Mouse (Mus musculus) heart, embryonic 11.5 days (tissue): ENCODE measurements around the gene Cplx3. TPM values are rescaled to one million over a fixed set of nuclear protein-coding genes. Genes with fewer than 3 reads are reported as not detected.
A peak's percentile ranks its signal among the peaks of the same experiment; 100 is the strongest.

Experiments used
- ATAC-seq: fragments of 200-750 bp; cut with Nextera tagmentation; replicated peaks from 2 replicates; pipeline ENCODE4 v1.8.0; 2017; ENCODE audit warnings: moderate library complexity; ENCODE audit not compliant: insufficient number of reproducible peaks, low FRiP score, low TSS enrichment
- H3K27ac ChIP-seq: fragments of 300-500 bp; sonication (generic); 2 replicates; pipeline ENCODE4 v1.5.1; 2014; ENCODE audit warnings: mild to moderate bottlenecking, low read depth, low read length
- H3K27me3 ChIP-seq: fragments of 300-500 bp; sonication (generic); 2 replicates; pipeline ENCODE4 v1.6.1; 2014; ENCODE audit warnings: mild to moderate bottlenecking, low read length, mixed read lengths; ENCODE audit not compliant: control insufficient read depth, insufficient read depth
- H3K36me3 ChIP-seq: fragments of 300-500 bp; sonication (generic); 2 replicates; pipeline ENCODE4 v1.6.1; 2014; ENCODE audit warnings: mild to moderate bottlenecking, low read length, moderate library complexity, mixed read lengths; ENCODE audit not compliant: control insufficient read depth, insufficient read depth
- H3K4me1 ChIP-seq: fragments of 300-500 bp; sonication (generic); 2 replicates; pipeline ENCODE4 v1.6.1; 2014; ENCODE audit warnings: low read length; ENCODE audit not compliant: control insufficient read depth, insufficient read depth
- H3K4me2 ChIP-seq: fragments of 300-500 bp; sonication (generic); 2 replicates; pipeline ENCODE4 v1.6.1; 2014; ENCODE audit warnings: mild to moderate bottlenecking, moderate library complexity
- H3K4me3 ChIP-seq: fragments of 300-500 bp; sonication (generic); 2 replicates; pipeline ENCODE4 v1.5.1; 2014; ENCODE audit warnings: low read depth, low read length
- H3K9ac ChIP-seq: fragments of 300-500 bp; sonication (generic); 2 replicates; pipeline ENCODE4 v1.6.1; 2014; ENCODE audit warnings: mild to moderate bottlenecking, low read depth, low read length, moderate library complexity
- H3K9me3 ChIP-seq: fragments of 300-500 bp; sonication (generic); replicated peaks from 2 replicates; pipeline ENCODE4 v1.6.1; 2016; ENCODE audit warnings: low read length; ENCODE audit not compliant: control insufficient read depth
- WGBS: fragments of 180-500 bp; shearing (Covaris S2); extraction: QIAGEN DNeasy Blood & Tissue Kit; methylation state at CpG from one replicate; pipeline ENCODE4 v1.1.7; 2014; ENCODE audit not compliant: insufficient replicate concordance; 5-methylcytosine and 5-hydroxymethylcytosine counted together
- polyA plus RNA-seq: library from polyadenylated mRNA; unstranded; fragments of >200 nt; fragmentation: Nextera tagmentation; extraction: Ambion mirVana; gene quantifications from 2 replicates; pipeline ENCODE4 v1.2.1, GENCODE M21; 2014

Cplx3 gene
- not detected in 2 replicates for polyA plus RNA-seq

DNA sequence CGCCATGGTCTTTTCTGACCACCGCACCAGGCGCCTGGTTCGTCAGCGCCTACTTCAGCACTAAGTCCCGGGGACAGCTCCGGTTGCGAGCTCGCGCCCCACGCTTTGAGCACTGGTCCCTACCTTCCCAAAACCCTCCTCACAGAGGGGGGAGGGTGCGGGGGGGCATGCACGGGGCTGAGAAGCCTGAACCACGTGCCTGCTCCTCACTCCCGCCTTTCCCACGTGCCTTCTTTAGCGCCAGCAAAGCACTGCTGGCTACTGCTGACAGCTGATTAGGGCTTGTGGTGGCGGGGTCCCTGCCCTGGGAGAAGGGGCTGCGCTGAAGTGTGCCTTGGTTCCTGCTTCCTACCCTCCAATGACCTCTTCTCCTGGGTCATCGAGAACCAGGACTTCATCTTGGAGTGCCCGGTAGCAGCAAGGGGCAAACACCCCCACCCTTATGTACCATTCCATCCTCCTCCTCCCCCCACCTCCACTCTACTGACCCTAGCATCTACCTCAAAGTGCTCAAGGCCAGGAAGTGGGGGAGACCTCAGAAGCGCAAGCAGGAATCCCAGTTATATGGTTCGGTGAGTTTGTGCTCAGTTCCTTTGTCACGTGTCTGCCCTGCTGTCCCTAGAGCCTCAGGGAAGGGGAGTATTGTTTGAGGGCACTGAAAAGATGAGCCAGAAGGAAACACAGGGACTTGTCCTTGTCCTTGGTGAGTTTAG is at the start of gene Cplx3:
TSS of gene Cplx3 (minus strand) at position 143 of the 713 bp plus-strand sequence.
- peaks cover 41% of the 10 kb centered on the region for H3K27me3 ChIP-seq
- H3K4me1 ChIP-seq = peaks cover 12% of the 10 kb centered on the region
- WGBS = 4% methylated on average over 24 of the region's 24 CpGs
- H3K27ac ChIP-seq = no peak within 1 kb of the TSS
- no peaks in the 10 kb centered on the region for H3K36me3 ChIP-seq
- H3K4me3 ChIP-seq = no peak within 1 kb of the TSS
- no peak within 1 kb of the TSS for H3K4me2 ChIP-seq
- H3K9ac ChIP-seq = no peak within 1 kb of the TSS
- ATAC-seq = no peak
- H3K9me3 ChIP-seq = no peaks in the 10 kb centered on the region

DNA sequence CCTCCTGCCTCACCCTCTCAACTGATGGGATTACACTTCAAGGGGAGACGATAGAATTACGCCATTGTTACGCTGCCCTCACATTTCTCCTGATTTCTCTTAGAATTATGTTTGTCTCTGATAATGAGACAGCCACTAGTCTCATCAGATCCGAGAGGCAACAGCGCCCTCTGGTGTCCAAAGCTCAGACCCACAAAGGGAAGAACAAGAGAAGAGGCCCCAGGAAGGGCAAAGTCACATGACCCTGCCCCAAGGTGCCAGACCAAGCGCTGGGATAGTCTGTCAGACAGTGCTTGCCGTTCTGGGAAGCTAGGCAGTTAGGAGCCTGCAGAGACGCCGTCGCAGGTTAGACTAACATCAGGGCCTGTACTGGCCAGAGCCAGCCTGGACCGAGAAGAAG is 49.7 kb upstream of the Cplx3 start:
- Histone ChIP-seq H3K4me2 (peak overlapping the region; percentile 60), H3K36me3 (no peaks in the 10 kb centered on the region), H3K4me1 (peaks cover 12% of the 10 kb centered on the region; the same call in 1 of the 2 replicates), H3K9ac (0 out of 2 replicates have a peak overlapping the region, but pooled peaks have one; percentile 54), H3K4me3 (peak overlapping the region; percentile 20; the same call in 1 of the 2 replicates), H3K9me3 (no peaks in the 10 kb centered on the region), H3K27ac (no peak overlapping the region), H3K27me3 (peaks cover 20% of the 10 kb centered on the region)
- 2% methylated on average over 11 of the region's 11 CpGs for WGBS
- peak; percentile 60; the same call in 1 of the 2 replicates for ATAC-seq

DNA sequence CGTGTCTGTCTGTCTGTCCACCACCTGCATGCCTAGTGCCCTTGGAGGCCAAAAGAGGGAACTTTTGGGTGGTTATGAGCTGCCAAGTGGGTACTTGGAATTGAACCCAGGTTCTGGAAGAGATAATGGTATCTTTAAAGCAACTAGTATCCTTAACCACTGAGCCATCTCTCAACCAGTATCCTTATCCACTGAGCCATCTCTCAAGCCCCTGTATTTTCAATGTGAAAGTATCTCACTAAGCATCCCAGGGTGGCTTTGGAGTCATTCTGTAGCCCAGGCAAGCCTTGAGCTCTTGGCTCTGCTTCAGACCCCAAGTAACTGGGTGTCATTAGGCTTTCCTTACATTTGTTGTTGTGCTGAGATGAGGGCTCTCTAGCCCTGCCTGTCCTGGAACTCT is 48.9 kb upstream of the Cplx3 start:
- H3K27ac ChIP-seq = no peak overlapping the region
- 88% methylated on average over 1 of the region's 1 CpGs for WGBS
- no peaks in the 10 kb centered on the region for H3K9me3 ChIP-seq
- H3K9ac ChIP-seq = no peak overlapping the region
- ATAC-seq = no peak
- H3K4me3 ChIP-seq = no peak overlapping the region
- no peak overlapping the region for H3K4me2 ChIP-seq
- H3K4me1 ChIP-seq = peaks cover 13% of the 10 kb centered on the region; the same call in 1 of the 2 replicates
- peaks cover 20% of the 10 kb centered on the region for H3K27me3 ChIP-seq
- H3K36me3 ChIP-seq = no peaks in the 10 kb centered on the region

DNA sequence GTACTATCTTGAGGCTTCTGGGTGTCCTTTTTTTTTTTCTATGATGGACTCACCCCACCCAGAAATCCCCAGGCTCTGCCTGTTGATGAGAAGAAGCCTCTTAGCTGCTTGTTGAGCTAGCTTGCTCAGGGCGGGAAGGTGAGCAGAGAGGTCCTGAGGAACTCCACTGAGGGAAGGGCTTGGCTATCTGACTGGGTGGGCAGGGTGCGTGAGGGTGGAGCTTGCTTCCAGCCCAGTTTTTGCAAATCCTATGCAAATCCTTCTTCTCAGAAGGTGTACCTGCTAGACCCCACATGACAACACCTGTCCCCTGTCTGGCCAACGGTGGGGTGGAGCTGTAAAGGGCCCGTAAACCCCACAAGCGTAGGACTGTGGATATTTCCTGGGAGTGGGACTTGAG is 47.2 kb upstream of the Cplx3 start, which contains the start of gene Csk:
TSS of gene Csk (minus strand) at position 349 of the 400 bp plus-strand sequence.
- H3K36me3 ChIP-seq = no peaks in the 10 kb centered on the region
- H3K27me3 ChIP-seq = peaks cover 20% of the 10 kb centered on the region
- peaks cover 13% of the 10 kb centered on the region; the same call in 1 of the 2 replicates for H3K4me1 ChIP-seq
- no peak for ATAC-seq
- H3K4me2 ChIP-seq = no peak within 1 kb of the TSS
- H3K27ac ChIP-seq = no peak within 1 kb of the TSS
- H3K9me3 ChIP-seq = no peaks in the 10 kb centered on the region
- H3K9ac ChIP-seq = peak within 1 kb of the TSS; percentile 43; the same call in 1 of the 2 replicates
- H3K4me3 ChIP-seq = no peak within 1 kb of the TSS
- 42% methylated on average over 5 of the region's 5 CpGs for WGBS

DNA sequence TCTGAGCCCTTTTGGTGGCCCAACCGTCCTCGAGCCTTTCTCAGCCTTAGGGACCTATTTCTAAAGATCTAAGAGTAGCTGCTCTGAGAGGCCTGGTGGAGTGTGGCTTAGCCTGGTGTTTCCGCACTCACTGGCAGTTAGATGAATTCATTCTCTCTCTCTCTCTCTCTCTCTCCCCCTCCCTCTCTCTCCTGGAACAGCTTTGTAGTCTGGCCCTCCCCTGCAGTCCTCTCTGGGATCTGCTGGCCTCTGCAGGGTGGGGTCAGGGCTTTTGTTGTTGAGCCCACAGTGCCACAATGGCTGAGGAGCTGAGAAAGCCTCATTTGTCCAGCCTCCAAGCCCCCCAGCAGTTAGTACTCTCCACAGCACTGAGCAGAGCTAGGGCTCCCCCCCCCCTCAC is 46.8 kb upstream of the Cplx3 start:
- peaks cover 20% of the 10 kb centered on the region for H3K27me3 ChIP-seq
- whole genome bisulfite sequencing = 57% methylated on average over 3 of the region's 3 CpGs
- H3K27ac ChIP-seq = no peak overlapping the region
- H3K4me3 ChIP-seq = no peak overlapping the region
- no peaks in the 10 kb centered on the region for H3K36me3 ChIP-seq
- H3K4me1 ChIP-seq = peaks cover 13% of the 10 kb centered on the region; the same call in 1 of the 2 replicates
- no peak overlapping the region for H3K4me2 ChIP-seq
- no peak overlapping the region for H3K9ac ChIP-seq
- H3K9me3 ChIP-seq = no peaks in the 10 kb centered on the region
- ATAC-seq = no peak

DNA sequence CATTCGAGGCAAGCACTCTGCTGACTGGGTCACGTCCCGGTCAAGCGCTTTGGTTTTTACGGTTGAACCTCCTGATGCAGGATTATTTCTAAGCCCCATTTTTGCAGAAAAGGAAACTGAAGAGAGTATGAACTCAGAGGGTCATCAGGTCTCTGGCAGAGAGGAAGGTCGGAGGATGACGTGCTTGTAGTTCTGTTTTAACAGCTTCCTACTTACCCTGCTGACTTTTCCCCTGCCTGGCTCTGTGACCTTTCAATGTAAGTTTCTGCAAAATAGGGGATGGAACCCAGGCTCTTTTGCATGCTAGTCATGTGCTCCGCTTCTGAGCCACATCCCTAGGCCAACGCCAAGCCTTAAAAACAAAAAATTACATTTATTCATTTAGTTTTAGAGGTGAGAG is 46.3 kb upstream of the Cplx3 start:
- Histone ChIP-seq H3K36me3 (no peaks in the 10 kb centered on the region), H3K9ac (no peak overlapping the region), H3K4me3 (no peak overlapping the region), H3K4me2 (no peak overlapping the region), H3K4me1 (peaks cover 13% of the 10 kb centered on the region; the same call in 1 of the 2 replicates), H3K9me3 (no peaks in the 10 kb centered on the region), H3K27me3 (peaks cover 20% of the 10 kb centered on the region), H3K27ac (no peak overlapping the region)
- 73% methylated on average over 9 of the region's 9 CpGs for WGBS
- no peak for ATAC-seq

DNA sequence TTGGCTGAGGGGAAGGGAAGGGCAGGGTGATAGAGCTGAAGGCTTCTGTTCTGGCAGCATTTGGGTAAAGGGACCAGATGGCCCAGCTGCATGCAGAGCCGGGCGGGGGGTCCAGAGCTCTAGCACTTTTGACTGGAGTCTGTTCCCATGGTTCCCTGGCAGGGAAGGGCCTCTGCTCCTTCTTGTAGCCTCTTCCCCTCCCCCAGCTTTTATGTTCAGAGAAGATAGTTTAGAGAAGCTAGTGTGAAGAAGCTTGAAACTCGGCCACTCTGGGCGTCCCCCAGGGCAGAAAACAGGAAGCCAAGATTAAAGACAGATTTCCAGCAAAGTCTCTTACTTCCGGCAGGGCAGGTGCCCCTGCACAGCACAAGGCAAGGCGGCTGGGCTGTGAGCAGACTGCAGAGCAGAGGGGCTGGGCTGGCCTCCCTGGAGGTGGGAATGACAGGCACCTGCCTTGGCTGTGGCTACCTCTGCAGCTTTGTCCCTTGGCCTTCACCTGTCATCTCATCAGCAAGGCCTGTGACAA is 44.8 kb upstream of the Cplx3 start:
- no peaks in the 10 kb centered on the region for H3K9me3 ChIP-seq
- no peaks in the 10 kb centered on the region for H3K36me3 ChIP-seq
- WGBS = 30% methylated on average over 6 of the region's 6 CpGs
- 0 out of 2 replicates have a peak overlapping the region, but pooled peaks have one; percentile 28 for H3K9ac ChIP-seq
- no peak overlapping the region for H3K4me2 ChIP-seq
- peaks cover 20% of the 10 kb centered on the region for H3K27me3 ChIP-seq
- no peak for ATAC-seq
- H3K4me3 ChIP-seq = no peak overlapping the region
- H3K4me1 ChIP-seq = peaks cover 10% of the 10 kb centered on the region; the same call in 1 of the 2 replicates
- no peak overlapping the region for H3K27ac ChIP-seq

DNA sequence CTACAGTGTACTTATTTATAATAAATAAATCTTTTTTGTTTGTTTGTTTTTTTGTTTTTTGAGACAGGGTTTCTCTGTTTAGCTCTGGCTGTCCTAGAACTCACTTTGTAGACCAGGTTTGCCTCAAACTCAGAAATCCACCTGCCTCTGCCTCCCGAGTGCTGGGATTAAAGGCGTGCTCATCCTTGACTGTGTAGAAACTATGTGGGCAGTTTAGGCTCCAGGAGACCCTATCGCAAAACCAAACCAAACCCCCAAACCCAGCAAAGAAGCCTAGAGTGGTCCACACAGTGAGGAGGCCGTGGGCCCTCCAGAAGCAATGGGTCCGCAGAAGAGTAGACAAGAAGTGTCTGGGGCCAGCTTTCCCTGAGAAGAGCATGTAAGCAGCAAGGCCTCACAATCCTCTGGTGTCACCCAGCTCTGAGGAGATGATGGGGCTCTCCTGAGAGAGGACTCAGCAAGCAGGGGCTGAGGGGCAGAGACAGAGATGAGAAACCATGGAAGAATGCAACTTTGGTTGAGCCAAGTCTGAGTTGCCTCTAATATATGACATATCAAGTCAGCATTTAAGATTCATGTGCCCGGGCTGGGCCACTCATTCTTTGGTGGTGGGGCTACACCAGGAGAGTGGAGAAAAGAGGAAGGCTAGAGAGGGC is 44.2 kb upstream of the Cplx3 start:
- H3K36me3 ChIP-seq = no peaks in the 10 kb centered on the region
- H3K9ac ChIP-seq = no peak overlapping the region
- H3K27me3 ChIP-seq = peaks cover 20% of the 10 kb centered on the region
- no peak overlapping the region for H3K27ac ChIP-seq
- no peak overlapping the region for H3K4me2 ChIP-seq
- no peak overlapping the region for H3K4me3 ChIP-seq
- WGBS = 84% methylated on average over 6 of the region's 6 CpGs
- no peak for ATAC-seq
- H3K9me3 ChIP-seq = no peaks in the 10 kb centered on the region
- H3K4me1 ChIP-seq = peaks cover 9% of the 10 kb centered on the region; the same call in 1 of the 2 replicates
